Mouse (Mus musculus): ENCODE measurements at regions not wholly inside any gene's neighbourhood (a gene's known extent, or its start where the extent isn't known, plus 50 kb on each side); places are given as distances from the start of the nearest gene placed in this dataset.

DNA sequence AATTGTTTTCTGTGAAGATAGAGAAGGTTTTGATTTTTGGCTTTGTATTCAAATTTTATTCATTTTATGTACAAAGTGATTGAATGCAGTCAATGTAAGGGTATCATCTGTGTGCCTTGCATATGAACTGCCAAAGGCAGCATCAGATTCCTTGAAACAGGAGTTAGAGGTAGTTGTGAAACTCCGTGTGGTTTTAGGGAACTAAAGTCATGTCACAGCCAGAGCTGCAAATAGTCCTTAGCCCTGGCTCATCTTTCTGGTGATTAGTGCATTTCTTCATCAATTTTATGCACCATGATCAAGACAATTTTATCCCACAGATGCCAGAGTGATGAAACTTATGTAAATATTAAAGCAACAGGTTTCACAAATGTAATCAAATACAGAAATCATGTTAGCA, 534.4 kb downstream of the Flrt2 start:
- Histone ChIP-seq H3K9me3 (replicated peaks; ENCODE audit: control insufficient read depth, low read length) (no peaks in the 10 kb centered on the region), H3K4me3 (ENCODE audit: low read depth, low read length) (no peak overlapping the region), H3K4me2 (ENCODE audit: low read depth, low read length) (no peak overlapping the region), H3K4me1 (ENCODE audit: control insufficient read depth, insufficient read depth) (no peaks in the 10 kb centered on the region), H3K27ac (ENCODE audit: low read depth) (no peak overlapping the region), H3K36me3 (replicated peaks; ENCODE audit: control insufficient read depth, insufficient read depth, low read length) (no peaks in the 10 kb centered on the region), H3K9ac (replicated peaks; ENCODE audit: low read depth, low read length) (no peak overlapping the region), H3K27me3 (ENCODE audit: control insufficient read depth, insufficient read depth, low read length) (no peaks in the 10 kb centered on the region)
- WGBS: 61% methylated on average over 1 of the region's 1 CpGs
- no peak for DNase-seq (ENCODE audit: low spot score)
- ATAC-seq (ENCODE audit: insufficient read depth, low read depth): no peak
- TF ChIP-seq EP300 (IDR thresholded peaks at IDR 0.05; ENCODE audit: low read depth) (no peak), CTCF (IDR thresholded peaks at IDR 0.05; ENCODE audit: low read depth) (no peak)

GRCm38 (mm10) chr12:96228714-96229113, 536.7 kb downstream of the Flrt2 start:
- no peak overlapping the region for H3K27ac ChIP-seq (ENCODE audit: low read depth)
- H3K4me3 ChIP-seq (ENCODE audit: low read depth, low read length): no peak overlapping the region
- no peaks in the 10 kb centered on the region for H3K27me3 ChIP-seq (ENCODE audit: control insufficient read depth, insufficient read depth, low read length)
- H3K9me3 ChIP-seq (replicated peaks; ENCODE audit: control insufficient read depth, low read length): no peaks in the 10 kb centered on the region
- H3K9ac ChIP-seq (replicated peaks; ENCODE audit: low read depth, low read length): no peak overlapping the region
- no peaks in the 10 kb centered on the region for H3K36me3 ChIP-seq (replicated peaks; ENCODE audit: control insufficient read depth, insufficient read depth, low read length)
- ATAC-seq (ENCODE audit: insufficient read depth, low read depth) (no peak), DNase-seq (ENCODE audit: low spot score) (no peak)
- no peak overlapping the region for H3K4me2 ChIP-seq (ENCODE audit: low read depth, low read length)
- no peaks in the 10 kb centered on the region for H3K4me1 ChIP-seq (ENCODE audit: control insufficient read depth, insufficient read depth)
- WGBS: 76% methylated on average over 3 of the region's 3 CpGs
- TF ChIP-seq EP300 (IDR thresholded peaks at IDR 0.05; ENCODE audit: low read depth) (no peak), CTCF (IDR thresholded peaks at IDR 0.05; ENCODE audit: low read depth) (no peak)

- H3K4me3 ChIP-seq (ENCODE audit: low read depth, low read length): no peak overlapping the region
- no peak for ATAC-seq (ENCODE audit: insufficient read depth, low read depth)
- H3K4me2 ChIP-seq (ENCODE audit: low read depth, low read length): no peak overlapping the region
- H3K36me3 ChIP-seq (replicated peaks; ENCODE audit: control insufficient read depth, insufficient read depth, low read length): no peaks in the 10 kb centered on the region
- H3K27ac ChIP-seq (ENCODE audit: low read depth): no peak overlapping the region
- TF ChIP-seq CTCF (IDR thresholded peaks at IDR 0.05; ENCODE audit: low read depth) (no peak), EP300 (IDR thresholded peaks at IDR 0.05; ENCODE audit: low read depth) (no peak)
- H3K9me3 ChIP-seq (replicated peaks; ENCODE audit: control insufficient read depth, low read length): no peaks in the 10 kb centered on the region
- no peak for DNase-seq (ENCODE audit: low spot score)
- 80% methylated on average over 1 of the region's 1 CpGs for WGBS
- H3K4me1 ChIP-seq (ENCODE audit: control insufficient read depth, insufficient read depth): no peaks in the 10 kb centered on the region
- no peak overlapping the region for H3K9ac ChIP-seq (replicated peaks; ENCODE audit: low read depth, low read length)
- H3K27me3 ChIP-seq (ENCODE audit: control insufficient read depth, insufficient read depth, low read length): no peaks in the 10 kb centered on the region
Observed at GRCm38 (mm10) chr12:96235510-96235909, 543.5 kb downstream of the Flrt2 start.

GRCm38 (mm10) chr12:96235996-96236525, 544.0 kb downstream of the Flrt2 start:
- TF ChIP-seq CTCF (IDR thresholded peaks at IDR 0.05; ENCODE audit: low read depth): no peak
- Histone ChIP-seq H3K36me3 (replicated peaks; ENCODE audit: control insufficient read depth, insufficient read depth, low read length) (no peaks in the 10 kb centered on the region), H3K27ac (ENCODE audit: low read depth) (no peak overlapping the region), H3K4me3 (ENCODE audit: low read depth, low read length) (no peak overlapping the region), H3K27me3 (ENCODE audit: control insufficient read depth, insufficient read depth, low read length) (no peaks in the 10 kb centered on the region), H3K4me2 (ENCODE audit: low read depth, low read length) (no peak overlapping the region), H3K9me3 (replicated peaks; ENCODE audit: control insufficient read depth, low read length) (no peaks in the 10 kb centered on the region), H3K4me1 (ENCODE audit: control insufficient read depth, insufficient read depth) (no peaks in the 10 kb centered on the region), H3K9ac (replicated peaks; ENCODE audit: low read depth, low read length) (no peak overlapping the region)
- ATAC-seq (ENCODE audit: insufficient read depth, low read depth) (no peak), DNase-seq (ENCODE audit: low spot score) (no peak)
- WGBS: 60% methylated on average over 3 of the region's 3 CpGs

GRCm38 (mm10) chr12:96239642-96240041, 547.6 kb downstream of the Flrt2 start:
- no peaks in the 10 kb centered on the region for H3K9me3 ChIP-seq (replicated peaks; ENCODE audit: control insufficient read depth, low read length)
- TF ChIP-seq CTCF (IDR thresholded peaks at IDR 0.05; ENCODE audit: low read depth) (no peak), EP300 (IDR thresholded peaks at IDR 0.05; ENCODE audit: low read depth) (no peak)
- H3K27me3 ChIP-seq (ENCODE audit: control insufficient read depth, insufficient read depth, low read length): no peaks in the 10 kb centered on the region
- H3K4me2 ChIP-seq (ENCODE audit: low read depth, low read length): no peak overlapping the region
- no peak overlapping the region for H3K9ac ChIP-seq (replicated peaks; ENCODE audit: low read depth, low read length)
- no peak overlapping the region for H3K4me3 ChIP-seq (ENCODE audit: low read depth, low read length)
- DNase-seq (ENCODE audit: low spot score) (no peak), ATAC-seq (ENCODE audit: insufficient read depth, low read depth) (no peak; the same call in 1 of the 2 replicates)
- no peaks in the 10 kb centered on the region for H3K4me1 ChIP-seq (ENCODE audit: control insufficient read depth, insufficient read depth)
- H3K27ac ChIP-seq (ENCODE audit: low read depth): no peak overlapping the region
- WGBS: 9% methylated on average over 2 of the region's 2 CpGs
- H3K36me3 ChIP-seq (replicated peaks; ENCODE audit: control insufficient read depth, insufficient read depth, low read length): no peaks in the 10 kb centered on the region

GRCm38 (mm10) chr12:96261978-96262377, 570.0 kb downstream of the Flrt2 start:
- Histone ChIP-seq H3K27ac (ENCODE audit: low read depth) (no peak overlapping the region), H3K4me3 (ENCODE audit: low read depth, low read length) (no peak overlapping the region), H3K9me3 (replicated peaks; ENCODE audit: control insufficient read depth, low read length) (no peaks in the 10 kb centered on the region), H3K4me2 (ENCODE audit: low read depth, low read length) (no peak overlapping the region), H3K9ac (replicated peaks; ENCODE audit: low read depth, low read length) (no peak overlapping the region), H3K36me3 (replicated peaks; ENCODE audit: control insufficient read depth, insufficient read depth, low read length) (no peaks in the 10 kb centered on the region), H3K27me3 (ENCODE audit: control insufficient read depth, insufficient read depth, low read length) (no peaks in the 10 kb centered on the region), H3K4me1 (ENCODE audit: control insufficient read depth, insufficient read depth) (no peaks in the 10 kb centered on the region)
- 51% methylated on average over 4 of the region's 4 CpGs for WGBS
- no peak for TF ChIP-seq EP300 (IDR thresholded peaks at IDR 0.05; ENCODE audit: low read depth)
- TF ChIP-seq CTCF (IDR thresholded peaks at IDR 0.05; ENCODE audit: low read depth): no peak
- ATAC-seq (ENCODE audit: insufficient read depth, low read depth) (no peak), DNase-seq (ENCODE audit: low spot score) (no peak)
